Mouse (Mus musculus) liver, embryonic 11.5 days (tissue): Measurements from ENCODE around the gene Tspan18. TPM values are rescaled to one million over a fixed set of nuclear protein-coding genes. Genes with fewer than 3 reads are reported as not detected.
A peak's percentile ranks its signal among the peaks of the same experiment; 100 is the strongest.

Experiments used
- ATAC-seq: fragments of 200-750 bp; cut with Nextera tagmentation; replicated peaks from 2 replicates; pipeline ENCODE4 v1.8.0; 2017; ENCODE audit warnings: moderate number of reproducible peaks, mild to moderate bottlenecking, moderate TSS enrichment, moderate library complexity; ENCODE audit not compliant: low FRiP score
- DNase-seq: peaks from one replicate; pipeline ENCODE4 v3.0.0-alpha.2; 2017; ENCODE audit warnings: low spot score
- H3K27ac ChIP-seq: fragments of 300-500 bp; sonication (generic); 2 replicates; pipeline ENCODE4 v1.5.1; 2014; ENCODE audit warnings: mild to moderate bottlenecking, low read depth, low read length, control low read depth
- H3K27me3 ChIP-seq: fragments of 300-500 bp; sonication (generic); replicated peaks from 2 replicates; pipeline ENCODE4 v1.6.1; 2014; ENCODE audit warnings: low read length, mixed read lengths; ENCODE audit not compliant: control insufficient read depth, insufficient read depth
- H3K36me3 ChIP-seq: fragments of 300-500 bp; sonication (generic); 2 replicates; pipeline ENCODE4 v1.6.1; 2014; ENCODE audit warnings: mild to moderate bottlenecking, low read length, moderate library complexity, mixed read lengths; ENCODE audit not compliant: control insufficient read depth, insufficient read depth
- H3K4me1 ChIP-seq: fragments of 300-500 bp; sonication (generic); replicated peaks from 2 replicates; pipeline ENCODE4 v1.6.1; 2014; ENCODE audit warnings: low read length, mixed read lengths; ENCODE audit not compliant: control insufficient read depth, insufficient read depth
- H3K4me2 ChIP-seq: fragments of 300-500 bp; sonication (generic); 2 replicates; pipeline ENCODE4 v1.6.1; 2014; ENCODE audit warnings: mild to moderate bottlenecking, control low read depth, moderate library complexity
- H3K4me3 ChIP-seq: fragments of 300-500 bp; sonication (generic); 2 replicates; pipeline ENCODE4 v1.5.1; 2014; ENCODE audit warnings: low read depth, low read length, control low read depth
- H3K9ac ChIP-seq: fragments of 300-500 bp; sonication (generic); 2 replicates; pipeline ENCODE4 v1.6.1; 2014; ENCODE audit warnings: low read depth, low read length, control low read depth
- H3K9me3 ChIP-seq: fragments of 300-500 bp; sonication (generic); 2 replicates; pipeline ENCODE4 v1.6.1; 2016; ENCODE audit warnings: low read length, inconsistent platforms, mixed read lengths; ENCODE audit not compliant: control insufficient read depth
- WGBS: fragments of 180-500 bp; shearing (Covaris S2); extraction: QIAGEN DNeasy Blood & Tissue Kit; methylation state at CpG from one replicate; pipeline ENCODE4 v1.1.7; 2014; 5-methylcytosine and 5-hydroxymethylcytosine counted together
- polyA plus RNA-seq: library from polyadenylated mRNA; unstranded; fragments of >200 nt; fragmentation: Nextera tagmentation; extraction: Ambion mirVana; gene quantifications from 2 replicates; pipeline ENCODE4 v1.2.1, GENCODE M21; 2014

The Tspan18 gene
- polyA plus RNA-seq, 1 experiment from 2014 or later: 19.5 TPM

GRCm38 (mm10) chr2:93367962-93368361 is 33.7 kb upstream of the Tspan18 start:
- H3K36me3 ChIP-seq: no peaks in the 10 kb centered on the region
- H3K27ac ChIP-seq: no peak overlapping the region
- no peaks in the 10 kb centered on the region; the same call in none of the 2 replicates for H3K4me1 ChIP-seq
- H3K9ac ChIP-seq: no peak overlapping the region
- DNase-seq: no peak
- H3K9me3 ChIP-seq: no peaks in the 10 kb centered on the region
- WGBS: 87% methylated on average over 6 of the region's 6 CpGs
- H3K4me2 ChIP-seq: no peak overlapping the region
- no peak overlapping the region for H3K4me3 ChIP-seq
- H3K27me3 ChIP-seq: no peaks in the 10 kb centered on the region
- no peak for ATAC-seq

GRCm38 (mm10) chr2:93365411-93365810 is 31.1 kb upstream of the Tspan18 start:
- Histone ChIP-seq H3K4me2 (no peak overlapping the region), H3K36me3 (no peaks in the 10 kb centered on the region), H3K27me3 (no peaks in the 10 kb centered on the region), H3K27ac (no peak overlapping the region), H3K4me1 (peaks cover 7% of the 10 kb centered on the region), H3K4me3 (no peak overlapping the region), H3K9me3 (no peaks in the 10 kb centered on the region), H3K9ac (no peak overlapping the region)
- 73% methylated on average over 9 of the region's 9 CpGs for WGBS
- ATAC-seq (no peak), DNase-seq (no peak)

- 69% methylated on average over 2 of the region's 2 CpGs for WGBS
- Histone ChIP-seq H3K9me3 (no peaks in the 10 kb centered on the region), H3K27ac (no peak overlapping the region), H3K4me1 (peaks cover 8% of the 10 kb centered on the region), H3K4me3 (no peak overlapping the region), H3K9ac (no peak overlapping the region), H3K4me2 (no peak overlapping the region), H3K27me3 (no peaks in the 10 kb centered on the region), H3K36me3 (no peaks in the 10 kb centered on the region)
- DNase-seq: no peak
- ATAC-seq: no peak
Measured at GRCm38 (mm10) chr2:93364951-93365350, 30.6 kb upstream of the Tspan18 start.

- ATAC-seq: peak; percentile 67
- Histone ChIP-seq H3K9ac (no peak overlapping the region), H3K4me3 (no peak overlapping the region), H3K27ac (no peak overlapping the region), H3K4me1 (peaks cover 8% of the 10 kb centered on the region), H3K9me3 (no peaks in the 10 kb centered on the region), H3K4me2 (no peak overlapping the region), H3K36me3 (no peaks in the 10 kb centered on the region), H3K27me3 (no peaks in the 10 kb centered on the region)
- WGBS: 27% methylated on average over 5 of the region's 5 CpGs
- DNase-seq: no peak
Measured at GRCm38 (mm10) chr2:93361454-93361853, 27.1 kb upstream of the Tspan18 start.

GRCm38 (mm10) chr2:93360310-93360709 is 26.0 kb upstream of the Tspan18 start:
- no peak overlapping the region for H3K4me3 ChIP-seq
- H3K9ac ChIP-seq: no peak overlapping the region
- no peaks in the 10 kb centered on the region for H3K27me3 ChIP-seq
- H3K4me2 ChIP-seq: no peak overlapping the region
- no peak overlapping the region for H3K27ac ChIP-seq
- ATAC-seq: no peak
- no peaks in the 10 kb centered on the region for H3K9me3 ChIP-seq
- no peak for DNase-seq
- no peaks in the 10 kb centered on the region for H3K36me3 ChIP-seq
- peaks cover 10% of the 10 kb centered on the region for H3K4me1 ChIP-seq
- WGBS: 65% methylated on average over 6 of the region's 6 CpGs

- 33% methylated on average over 2 of the region's 2 CpGs for WGBS
- no peaks in the 10 kb centered on the region for H3K27me3 ChIP-seq
- H3K27ac ChIP-seq: no peak overlapping the region
- H3K9me3 ChIP-seq: no peaks in the 10 kb centered on the region
- H3K4me2 ChIP-seq: no peak overlapping the region
- no peak overlapping the region for H3K4me3 ChIP-seq
- peaks cover 39% of the 10 kb centered on the region for H3K4me1 ChIP-seq
- H3K9ac ChIP-seq: no peak overlapping the region
- H3K36me3 ChIP-seq: no peaks in the 10 kb centered on the region
- ATAC-seq (0 out of 2 replicates have a peak, but pooled peaks have one; percentile 19), DNase-seq (no peak)
Measured at GRCm38 (mm10) chr2:93357391-93357790, 23.1 kb upstream of the Tspan18 start.

- ATAC-seq: no peak
- 76% methylated on average over 7 of the region's 7 CpGs for WGBS
- H3K27me3 ChIP-seq: no peaks in the 10 kb centered on the region
- peaks cover 42% of the 10 kb centered on the region for H3K4me1 ChIP-seq
- H3K4me2 ChIP-seq: no peak overlapping the region
- no peaks in the 10 kb centered on the region for H3K9me3 ChIP-seq
- H3K27ac ChIP-seq: no peak overlapping the region
- no peak overlapping the region for H3K9ac ChIP-seq
- DNase-seq: no peak
- H3K36me3 ChIP-seq: no peaks in the 10 kb centered on the region
- H3K4me3 ChIP-seq: no peak overlapping the region
Measured at GRCm38 (mm10) chr2:93355845-93356244, 21.5 kb upstream of the Tspan18 start.

GRCm38 (mm10) chr2:93354621-93355020 is 20.3 kb upstream of the Tspan18 start:
- H3K4me1 ChIP-seq: peaks cover 40% of the 10 kb centered on the region
- no peak overlapping the region for H3K4me2 ChIP-seq

GRCm38 (mm10) chr2:93353725-93354124 is 19.4 kb upstream of the Tspan18 start:
- no peaks in the 10 kb centered on the region for H3K9me3 ChIP-seq
- peak overlapping the region; percentile 80 for H3K27ac ChIP-seq
- peak overlapping the region; percentile 42; the same call in 1 of the 2 replicates for H3K9ac ChIP-seq
- ATAC-seq (peak; percentile 98), DNase-seq (peak; percentile 76)
- no peaks in the 10 kb centered on the region for H3K36me3 ChIP-seq
- peak overlapping the region; percentile 55 for H3K4me2 ChIP-seq
- peak overlapping the region; percentile 19 for H3K4me3 ChIP-seq
- H3K27me3 ChIP-seq: no peaks in the 10 kb centered on the region
- 10% methylated on average over 4 of the region's 4 CpGs for WGBS
- peaks cover 43% of the 10 kb centered on the region for H3K4me1 ChIP-seq

More at GRCm38 (mm10) chr2:93354621-93355020, 20.3 kb upstream of the Tspan18 start:
- Histone ChIP-seq H3K9me3 (no peaks in the 10 kb centered on the region), H3K27me3 (no peaks in the 10 kb centered on the region), H3K27ac (peak overlapping the region; percentile 28), H3K36me3 (no peaks in the 10 kb centered on the region), H3K9ac (no peak overlapping the region), H3K4me3 (no peak overlapping the region)
- DNase-seq: no peak
- no peak for ATAC-seq
- WGBS: 61% methylated on average over 1 of the region's 1 CpGs
